Mouse (Mus musculus) forebrain, postnatal 0 days (tissue): Measurements from ENCODE around the gene Igfbp6. TPM values are rescaled to one million over a fixed set of nuclear protein-coding genes. Genes with fewer than 3 reads are reported as not detected.
"Not testable (repeated sequence)": the region's sequence is repeated elsewhere in the genome, so short reads cannot be mapped to it uniquely, and the experiment has no call there.

Source experiments
- ATAC-seq: fragments of 200-750 bp; cut with Nextera tagmentation; 2 replicates; pipeline ENCODE4 v1.8.0; 2017; ENCODE audit warnings: mild to moderate bottlenecking, moderate library complexity
- DNase-seq: peaks from one replicate; pipeline ENCODE4 v3.0.0-alpha.2; 2015
- H3K27ac ChIP-seq: fragments of 300-500 bp; sonication (generic); 2 replicates; pipeline ENCODE4 v1.5.1; 2014; ENCODE audit warnings: low read depth, mild to moderate bottlenecking, antibody characterized with exemption, low read length, moderate library complexity, mixed read lengths
- H3K27me3 ChIP-seq: fragments of 300-500 bp; sonication (generic); 2 replicates; pipeline ENCODE4 v1.6.1; 2014; ENCODE audit warnings: mild to moderate bottlenecking, low read length, mixed read lengths; ENCODE audit not compliant: insufficient read depth
- H3K36me3 ChIP-seq: fragments of 300-500 bp; sonication (generic); 2 replicates; pipeline ENCODE4 v1.6.1; 2014; ENCODE audit warnings: mild to moderate bottlenecking, moderate library complexity; ENCODE audit not compliant: insufficient read depth
- H3K4me1 ChIP-seq: fragments of 300-500 bp; sonication (generic); 2 replicates; pipeline ENCODE4 v1.6.1; 2014; ENCODE audit warnings: antibody characterized with exemption; ENCODE audit not compliant: insufficient read depth
- H3K4me2 ChIP-seq: fragments of 300-500 bp; sonication (generic); 2 replicates; pipeline ENCODE4 v1.6.1; 2014; ENCODE audit warnings: low read depth, mild to moderate bottlenecking, moderate library complexity
- H3K4me3 ChIP-seq: fragments of 300-500 bp; sonication (generic); 2 replicates; pipeline ENCODE4 v1.5.1; 2014; ENCODE audit warnings: low read depth, low read length, mixed read lengths
- H3K9ac ChIP-seq: fragments of 300-500 bp; sonication (generic); 2 replicates; pipeline ENCODE4 v1.6.1; 2014; ENCODE audit warnings: mild to moderate bottlenecking
- H3K9me3 ChIP-seq: fragments of 300-500 bp; sonication (generic); 2 replicates; pipeline ENCODE4 v1.6.1; 2016; ENCODE audit warnings: low read length
- CTCF ChIP-seq: sonication (generic); IDR thresholded peaks from 2 replicates; pipeline ENCODE4 v1.5.1; 2016; ENCODE audit warnings: antibody characterized with exemption, control low read depth, low read depth
- WGBS: fragments of 180-500 bp; shearing (Covaris S2); extraction: QIAGEN DNeasy Blood & Tissue Kit; methylation state at CpG from one replicate; pipeline ENCODE4 v1.1.7; 2014; 5-methylcytosine and 5-hydroxymethylcytosine counted together
- polyA plus RNA-seq: library from polyadenylated mRNA; unstranded; fragments of >200 nt; fragmentation: Nextera tagmentation; extraction: Ambion mirVana; gene quantifications from 2 replicates; pipeline ENCODE4 v1.2.1, GENCODE M21; 2015
- total RNA-seq: library from RNA; depleted of rRNA; stranded (reverse); fragments of >200 nt; gene quantifications from 2 replicates; pipeline ENCODE4 v1.2.3, GENCODE M21; 2014

Gene Igfbp6
- total and polyA plus RNA-seq, 2 experiments from 2014 or later: 8.1 to 11.4 TPM

GRCm38 (mm10) chr15:102149561-102149960 lies 5.4 kb downstream of the Igfbp6 start:
- Histone ChIP-seq H3K4me2 (no peak overlapping the region), H3K36me3 (no peaks in the 10 kb centered on the region), H3K9ac (no peak overlapping the region), H3K4me3 (no peak overlapping the region), H3K4me1 (no peaks in the 10 kb centered on the region), H3K9me3 (no peaks in the 10 kb centered on the region), H3K27me3 (peaks cover 9% of the 10 kb centered on the region), H3K27ac (no peak overlapping the region)
- DNase-seq (no peak), ATAC-seq (no peak)
- no peak for TF ChIP-seq CTCF
- 69% methylated on average over 4 of the region's 4 CpGs for WGBS

- no peak within 1 kb of the TSS for H3K9ac ChIP-seq
- no peaks in the 10 kb centered on the region for H3K4me1 ChIP-seq
- TF ChIP-seq CTCF: no peak
- peaks cover under 1% of the 10 kb centered on the region; the same call in 1 of the 2 replicates for H3K27me3 ChIP-seq
- no peak within 1 kb of the TSS for H3K27ac ChIP-seq
- H3K36me3 ChIP-seq: no peaks in the 10 kb centered on the region
- WGBS: 59% methylated on average over 20 of the region's 20 CpGs
- no peak within 1 kb of the TSS for H3K4me3 ChIP-seq
- ATAC-seq (no peak), DNase-seq (no peak)
- H3K4me2 ChIP-seq: no peak within 1 kb of the TSS
- no peaks in the 10 kb centered on the region for H3K9me3 ChIP-seq
Measured at GRCm38 (mm10) chr15:102150301-102151135, 6.4 kb downstream of the Igfbp6 start, which contains the start of gene Soat2. Gene Soat2, plus strand, starts transcription at chr15:102150526.

- H3K9ac ChIP-seq: no peak overlapping the region
- no peak for DNase-seq
Measured at GRCm38 (mm10) chr15:102152646-102153045, 8.5 kb downstream of the Igfbp6 start.

GRCm38 (mm10) chr15:102155006-102155405 lies 10.8 kb downstream of the Igfbp6 start:
- not testable (repeated sequence) for H3K4me1 ChIP-seq, H3K9me3 ChIP-seq, ATAC-seq, H3K4me3 ChIP-seq, H3K27ac ChIP-seq, H3K9ac ChIP-seq, H3K27me3 ChIP-seq, H3K36me3 ChIP-seq, DNase-seq, H3K4me2 ChIP-seq
- whole genome bisulfite sequencing: 90% methylated on average over 6 of the region's 6 CpGs

More at GRCm38 (mm10) chr15:102152646-102153045, 8.5 kb downstream of the Igfbp6 start:
- WGBS: 38% methylated on average over 4 of the region's 4 CpGs
- no peak for TF ChIP-seq CTCF
- Histone ChIP-seq H3K9me3 (no peaks in the 10 kb centered on the region), H3K27me3 (no peaks in the 10 kb centered on the region), H3K36me3 (no peaks in the 10 kb centered on the region), H3K27ac (no peak overlapping the region), H3K4me3 (no peak overlapping the region), H3K4me2 (no peak overlapping the region), H3K4me1 (no peaks in the 10 kb centered on the region)
- no peak for ATAC-seq

- no peak overlapping the region for H3K9ac ChIP-seq
- H3K36me3 ChIP-seq: no peaks in the 10 kb centered on the region
- 34% methylated on average over 20 of the region's 20 CpGs for WGBS
- no peaks in the 10 kb centered on the region for H3K4me1 ChIP-seq
- no peaks in the 10 kb centered on the region for H3K9me3 ChIP-seq
- DNase-seq (peak; percentile 27), ATAC-seq (no peak)
- H3K27ac ChIP-seq: no peak overlapping the region
- no peaks in the 10 kb centered on the region for H3K27me3 ChIP-seq
- no peak overlapping the region for H3K4me3 ChIP-seq
- TF ChIP-seq CTCF: no peak
- H3K4me2 ChIP-seq: no peak overlapping the region
Measured at GRCm38 (mm10) chr15:102156836-102157235, 12.7 kb downstream of the Igfbp6 start.

GRCm38 (mm10) chr15:102160415-102161060 lies 16.4 kb downstream of the Igfbp6 start:
- no peaks in the 10 kb centered on the region for H3K9me3 ChIP-seq
- no peak for ATAC-seq
- DNase-seq: no peak
- WGBS: 66% methylated on average over 24 of the region's 27 CpGs
- H3K4me1 ChIP-seq: no peaks in the 10 kb centered on the region
- no peak overlapping the region for H3K4me2 ChIP-seq
- H3K36me3 ChIP-seq: no peaks in the 10 kb centered on the region
- no peak for TF ChIP-seq CTCF
- no peak overlapping the region for H3K9ac ChIP-seq
- H3K4me3 ChIP-seq: no peak overlapping the region
- H3K27me3 ChIP-seq: no peaks in the 10 kb centered on the region
- H3K27ac ChIP-seq: no peak overlapping the region
